Mouse (Mus musculus): ENCODE measurements around the gene Adal.

- peak; percentile 50 for TF ChIP-seq CTCF (conservative IDR thresholded peaks at IDR 0.05; ENCODE audit: low read length)
- no peak for TF ChIP-seq NANOG (IDR thresholded peaks at IDR 0.05; ENCODE audit: borderline replicate concordance, low read length)
Measured at GRCm38 (mm10) chr2:121102051-121102450, 38.2 kb upstream of the Adal start.
